In the genomic region with DNA sequence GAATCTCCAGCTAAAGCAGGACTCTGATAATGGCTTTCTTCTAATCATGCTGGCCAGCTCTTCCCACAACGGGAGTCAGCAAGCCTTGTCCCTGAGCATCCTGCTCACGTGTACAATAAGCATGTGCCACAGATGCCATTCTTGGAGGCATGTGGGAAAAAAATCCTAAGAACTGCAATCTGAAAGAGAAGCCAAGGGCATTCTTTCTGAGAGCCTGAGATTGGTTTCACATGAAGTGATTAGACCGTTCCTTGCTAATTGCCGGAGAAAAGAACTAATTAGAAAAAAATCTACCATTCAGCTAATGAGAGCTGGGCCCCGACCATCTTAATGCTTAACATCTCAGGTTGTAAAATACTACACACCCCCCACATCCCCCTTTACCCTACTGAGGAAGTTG, we compare ENCODE assay signal across 18 mouse cellular contexts.
A peak's percentile ranks its signal among the peaks of the same experiment; 100 is the strongest.
DNase-seq lines count a peak whose midpoint lies in the region; ATAC-seq and TF ChIP-seq lines count a peak whose summit lies in the region.
"Had no signal": no experiment of that assay in that cellular context is flagged by ENCODE, and none has a peak within 500 bp of the region (broad histone marks: within the 10 kb centered on the region; RNA-seq: fewer than 3 reads in every experiment).

No protein-coding gene starts in this region.

- H3K9me3 ChIP-seq in hindbrain, embryonic 13.5 days: no peaks in the 10 kb centered on the region
- H3K9me3 ChIP-seq in hindbrain, embryonic 10.5 days: no peaks in the 10 kb centered on the region
- no peaks in the 10 kb centered on the region for H3K9me3 ChIP-seq in midbrain, embryonic 14.5 days (ENCODE audit: control insufficient read depth, low read length)
- H3K9me3 ChIP-seq in midbrain, embryonic 10.5 days (replicated peaks): no peaks in the 10 kb centered on the region
- no peaks in the 10 kb centered on the region for H3K9me3 ChIP-seq in forebrain, embryonic 15.5 days
- H3K9me3 ChIP-seq: limb, embryonic 15.5 days had no signal

- ATAC-seq in hindbrain, embryonic 13.5 days (ENCODE audit: low FRiP score): no peak
- no peak for ATAC-seq in midbrain, embryonic 14.5 days (ENCODE audit: low FRiP score, low TSS enrichment)
- ATAC-seq in forebrain, embryonic 15.5 days (replicated peaks): peak; percentile 38; the same call in 1 of the 2 replicates
- ATAC-seq: CD4-positive, CD25-positive, alpha-beta regulatory T cell, adult 4 months; inflammation-experienced regulatory T-cells, adult 6 months; Patski had no signal

- H3K27ac ChIP-seq in hindbrain, embryonic 13.5 days: peak overlapping the region; percentile 63; the same call in 1 of the 2 replicates
- no peak overlapping the region for H3K27ac ChIP-seq in hindbrain, embryonic 10.5 days
- H3K27ac ChIP-seq in midbrain, embryonic 14.5 days (replicated peaks; ENCODE audit: low read depth, low read length): peak overlapping the region; percentile 55; the same call in 1 of the 2 replicates
- no peak overlapping the region for H3K27ac ChIP-seq in midbrain, embryonic 10.5 days (replicated peaks)
- peak overlapping the region; percentile 44 for H3K27ac ChIP-seq in forebrain, embryonic 15.5 days (replicated peaks)
- H3K27ac ChIP-seq: limb, embryonic 15.5 days; liver, embryonic 14.5 days; stomach, postnatal 0 days had no signal

- DNase-seq in hindbrain, embryonic 10.5 days (ENCODE audit: low spot score): no peak
- DNase-seq in midbrain, embryonic 14.5 days: peak; percentile 53
- DNase-seq in midbrain, embryonic 10.5 days (ENCODE audit: low spot score): no peak
- DNase-seq in brain, embryonic 14.5 days (ENCODE audit: low read depth): peak; percentile 91
- DNase-seq in gastrocnemius, postnatal 10 days: no peak
- DNase-seq: adrenal gland, postnatal 36 days; cerebellum, adult 11 months; kidney, adult 18-20 months; left cerebral cortex, postnatal 4 days; lung, embryonic 14.5 days had no signal

- TF ChIP-seq CTCF in brain, embryonic 14.5 days (IDR thresholded peaks at IDR 0.05; ENCODE audit: borderline replicate concordance, extremely low read depth, insufficient read depth, insufficient read length): no peak

- H3K36me3 ChIP-seq in hindbrain, embryonic 13.5 days: no peaks in the 10 kb centered on the region
- H3K36me3 ChIP-seq in hindbrain, embryonic 10.5 days: no peaks in the 10 kb centered on the region
- H3K36me3 ChIP-seq in midbrain, embryonic 14.5 days (ENCODE audit: control insufficient read depth, insufficient read depth, low read length): no peaks in the 10 kb centered on the region
- H3K36me3 ChIP-seq in midbrain, embryonic 10.5 days: no peaks in the 10 kb centered on the region
- no peaks in the 10 kb centered on the region for H3K36me3 ChIP-seq in forebrain, embryonic 15.5 days
- H3K36me3 ChIP-seq: limb, embryonic 15.5 days had no signal

- H3K27me3 ChIP-seq in hindbrain, embryonic 13.5 days: no peaks in the 10 kb centered on the region
- no peaks in the 10 kb centered on the region for H3K27me3 ChIP-seq in hindbrain, embryonic 10.5 days (ENCODE audit: insufficient read depth, poor library complexity, severe bottlenecking)
- no peaks in the 10 kb centered on the region for H3K27me3 ChIP-seq in midbrain, embryonic 14.5 days (ENCODE audit: control insufficient read depth, insufficient read depth, low read length)
- H3K27me3 ChIP-seq in midbrain, embryonic 10.5 days (ENCODE audit: low read depth, poor library complexity, severe bottlenecking): peaks cover 8% of the 10 kb centered on the region; the same call in 1 of the 2 replicates
- no peaks in the 10 kb centered on the region for H3K27me3 ChIP-seq in forebrain, embryonic 15.5 days
- H3K27me3 ChIP-seq: limb, embryonic 15.5 days; Patski had no signal

- WGBS in hindbrain, embryonic 13.5 days: 59% methylated on average over 5 of the region's 5 CpGs
- 80% methylated on average over 5 of the region's 5 CpGs for WGBS in hindbrain, embryonic 10.5 days
- WGBS in midbrain, embryonic 14.5 days: 51% methylated on average over 5 of the region's 5 CpGs
- WGBS in midbrain, embryonic 10.5 days: 79% methylated on average over 5 of the region's 5 CpGs
- WGBS in forebrain, embryonic 15.5 days: 11% methylated on average over 5 of the region's 5 CpGs

- H3K4me1 ChIP-seq in hindbrain, embryonic 13.5 days (replicated peaks): peaks cover 38% of the 10 kb centered on the region
- peaks cover 21% of the 10 kb centered on the region for H3K4me1 ChIP-seq in hindbrain, embryonic 10.5 days (replicated peaks)
- peaks cover 12% of the 10 kb centered on the region for H3K4me1 ChIP-seq in midbrain, embryonic 14.5 days (ENCODE audit: control insufficient read depth, insufficient read depth, low read length)
- peaks cover 11% of the 10 kb centered on the region; the same call in 1 of the 2 replicates for H3K4me1 ChIP-seq in midbrain, embryonic 10.5 days
- H3K4me1 ChIP-seq in forebrain, embryonic 15.5 days: peaks cover 51% of the 10 kb centered on the region
- H3K4me1 ChIP-seq: limb, embryonic 15.5 days had no signal

- no peak for TF ChIP-seq POLR2A in brain, embryonic 14.5 days (IDR thresholded peaks at IDR 0.05; ENCODE audit: borderline replicate concordance, extremely low read depth, insufficient read depth, insufficient read length, poor library complexity, severe bottlenecking)

- H3K4me2 ChIP-seq in hindbrain, embryonic 13.5 days: no peak overlapping the region
- H3K4me2 ChIP-seq in midbrain, embryonic 14.5 days (ENCODE audit: low read length): no peak overlapping the region
- H3K4me2 ChIP-seq in forebrain, embryonic 15.5 days (replicated peaks): no peak overlapping the region
- H3K4me2 ChIP-seq: limb, embryonic 15.5 days; lung, embryonic 14.5 days had no signal

- no peak overlapping the region for H3K4me3 ChIP-seq in hindbrain, embryonic 13.5 days
- H3K4me3 ChIP-seq in hindbrain, embryonic 10.5 days: no peak overlapping the region
- no peak overlapping the region for H3K4me3 ChIP-seq in midbrain, embryonic 14.5 days (replicated peaks; ENCODE audit: low read depth, low read length)
- no peak overlapping the region for H3K4me3 ChIP-seq in midbrain, embryonic 10.5 days
- no peak overlapping the region for H3K4me3 ChIP-seq in forebrain, embryonic 15.5 days
- H3K4me3 ChIP-seq: limb, embryonic 15.5 days had no signal

- no peak overlapping the region for H3K9ac ChIP-seq in hindbrain, embryonic 13.5 days
- H3K9ac ChIP-seq in midbrain, embryonic 14.5 days (replicated peaks; ENCODE audit: low read length): no peak overlapping the region
- H3K9ac ChIP-seq in forebrain, embryonic 15.5 days (replicated peaks): no peak overlapping the region
- H3K9ac ChIP-seq: limb, embryonic 15.5 days; liver, embryonic 14.5 days; lung, embryonic 14.5 days had no signal

Comparison
In these comparisons a context has a peak if more than half of its experiments do, and no peak if none do; other contexts are left out.
1. H3K27ac ChIP-seq: peak in hindbrain, embryonic 13.5 days (single experiment), midbrain, embryonic 14.5 days (single experiment) and forebrain, embryonic 15.5 days (single experiment); none in hindbrain, embryonic 10.5 days (single experiment) and midbrain, embryonic 10.5 days (single experiment).
2. DNase-seq: peak in midbrain, embryonic 14.5 days (single experiment) and brain, embryonic 14.5 days (single experiment); none in hindbrain, embryonic 10.5 days (single experiment), midbrain, embryonic 10.5 days (single experiment) and gastrocnemius, postnatal 10 days (single experiment).